Mouse (Mus musculus) embryonic facial prominence, embryonic 12.5 days (tissue): ENCODE results near the gene Myo6. TPM values are rescaled to one million over a fixed set of nuclear protein-coding genes. Genes with fewer than 3 reads are reported as not detected.

ENCODE experiments used
- ATAC-seq: fragments of 200-750 bp; cut with Nextera tagmentation; 2 replicates; pipeline ENCODE4 v1.8.0; 2017; ENCODE audit not compliant: insufficient number of reproducible peaks, insufficient read depth, low FRiP score, low TSS enrichment
- H3K27ac ChIP-seq: fragments of 300-500 bp; sonication (generic); 2 replicates; pipeline ENCODE4 v1.5.1; 2016; ENCODE audit warnings: mild to moderate bottlenecking
- H3K27me3 ChIP-seq: fragments of 300-500 bp; sonication (generic); 2 replicates; pipeline ENCODE4 v1.6.1; 2016; ENCODE audit warnings: mild to moderate bottlenecking, moderate library complexity
- H3K36me3 ChIP-seq: fragments of 300-500 bp; sonication (generic); 2 replicates; pipeline ENCODE4 v1.6.1; 2016; ENCODE audit warnings: mild to moderate bottlenecking
- H3K4me1 ChIP-seq: fragments of 300-500 bp; sonication (generic); 2 replicates; pipeline ENCODE4 v1.6.1; 2016
- H3K4me2 ChIP-seq: fragments of 300-500 bp; sonication (generic); replicated peaks from 2 replicates; pipeline ENCODE4 v1.6.1; 2016; ENCODE audit warnings: mild to moderate bottlenecking, moderate library complexity
- H3K4me3 ChIP-seq: fragments of 300-500 bp; sonication (generic); 2 replicates; pipeline ENCODE4 v1.5.1; 2016; ENCODE audit warnings: mild to moderate bottlenecking
- H3K9ac ChIP-seq: fragments of 300-500 bp; sonication (generic); 2 replicates; pipeline ENCODE4 v1.6.1; 2016; ENCODE audit warnings: mild to moderate bottlenecking, moderate library complexity
- H3K9me3 ChIP-seq: fragments of 300-500 bp; sonication (generic); 2 replicates; pipeline ENCODE4 v1.6.1; 2016; ENCODE audit warnings: mild to moderate bottlenecking, moderate library complexity
- WGBS: fragments of 180-500 bp; shearing (Covaris S2); methylation state at CpG from one replicate; pipeline ENCODE4 v1.1.7; 2016; 5-methylcytosine and 5-hydroxymethylcytosine counted together
- polyA plus RNA-seq: library from polyadenylated mRNA; unstranded; fragments of >200 nt; fragmentation: Nextera tagmentation; extraction: Ambion mirVana; gene quantifications from 2 replicates; pipeline ENCODE4 v1.2.1, GENCODE M21; 2016

Myo6 gene
- polyA plus RNA-seq, 1 experiment from 2014 or later: 15.0 TPM

- WGBS: 64% methylated on average over 12 of the region's 12 CpGs
- no peaks in the 10 kb centered on the region for H3K9me3 ChIP-seq
Observed at GRCm38 (mm10) chr9:80210096-80210495, 45.3 kb downstream of the Myo6 start.

GRCm38 (mm10) chr9:80213428-80213827 is 48.6 kb downstream of the Myo6 start:
- 68% methylated on average over 2 of the region's 2 CpGs for WGBS
- H3K27me3 ChIP-seq: no peaks in the 10 kb centered on the region
- H3K4me3 ChIP-seq: no peak overlapping the region
- no peak for ATAC-seq
- no peaks in the 10 kb centered on the region for H3K9me3 ChIP-seq
- H3K4me1 ChIP-seq: peaks cover 2% of the 10 kb centered on the region; the same call in 1 of the 2 replicates
- H3K9ac ChIP-seq: no peak overlapping the region
- H3K27ac ChIP-seq: no peak overlapping the region
- no peaks in the 10 kb centered on the region for H3K36me3 ChIP-seq
- H3K4me2 ChIP-seq: no peak overlapping the region

More at GRCm38 (mm10) chr9:80210096-80210495, 45.3 kb downstream of the Myo6 start:
- no peak for ATAC-seq
- Histone ChIP-seq H3K9ac (no peak overlapping the region), H3K4me3 (no peak overlapping the region), H3K4me1 (0 out of 2 replicates have a peak, but pooled peaks cover 2% of the 10 kb centered on the region), H3K27me3 (no peaks in the 10 kb centered on the region), H3K27ac (no peak overlapping the region), H3K36me3 (no peaks in the 10 kb centered on the region), H3K4me2 (no peak overlapping the region)

GRCm38 (mm10) chr9:80215502-80215901 is 50.7 kb downstream of the Myo6 start:
- Histone ChIP-seq H3K27ac (no peak overlapping the region), H3K4me2 (no peak overlapping the region), H3K4me1 (no peaks in the 10 kb centered on the region; the same call in 1 of the 2 replicates), H3K36me3 (no peaks in the 10 kb centered on the region), H3K4me3 (no peak overlapping the region), H3K27me3 (no peaks in the 10 kb centered on the region), H3K9me3 (no peaks in the 10 kb centered on the region), H3K9ac (no peak overlapping the region)
- ATAC-seq: no peak
- WGBS: 87% methylated on average over 5 of the region's 5 CpGs

- H3K4me2 ChIP-seq: no peak overlapping the region
- 68% methylated on average over 16 of the region's 16 CpGs for WGBS
Observed at GRCm38 (mm10) chr9:80216786-80217501, 52.1 kb downstream of the Myo6 start.

GRCm38 (mm10) chr9:80218718-80219117 is 53.9 kb downstream of the Myo6 start:
- ATAC-seq: no peak
- no peaks in the 10 kb centered on the region for H3K9me3 ChIP-seq
- no peaks in the 10 kb centered on the region; the same call in 1 of the 2 replicates for H3K4me1 ChIP-seq
- H3K27ac ChIP-seq: no peak overlapping the region
- no peaks in the 10 kb centered on the region for H3K27me3 ChIP-seq
- H3K9ac ChIP-seq: no peak overlapping the region
- no peak overlapping the region for H3K4me2 ChIP-seq
- no peaks in the 10 kb centered on the region for H3K36me3 ChIP-seq
- H3K4me3 ChIP-seq: no peak overlapping the region
- 50% methylated on average over 6 of the region's 6 CpGs for WGBS

More at GRCm38 (mm10) chr9:80216786-80217501, 52.1 kb downstream of the Myo6 start:
- Histone ChIP-seq H3K4me1 (no peaks in the 10 kb centered on the region; the same call in 1 of the 2 replicates), H3K9ac (no peak overlapping the region), H3K27me3 (no peaks in the 10 kb centered on the region), H3K36me3 (no peaks in the 10 kb centered on the region), H3K4me3 (no peak overlapping the region), H3K9me3 (no peaks in the 10 kb centered on the region), H3K27ac (no peak overlapping the region)
- ATAC-seq: no peak

GRCm38 (mm10) chr9:80223989-80224635 is 59.3 kb downstream of the Myo6 start:
- ATAC-seq: 0 out of 2 replicates have a peak, but pooled peaks have one; percentile 56
- WGBS: 67% methylated on average over 11 of the region's 11 CpGs
- Histone ChIP-seq H3K36me3 (no peaks in the 10 kb centered on the region), H3K9me3 (no peaks in the 10 kb centered on the region), H3K4me3 (no peak overlapping the region), H3K9ac (no peak overlapping the region), H3K27ac (no peak overlapping the region), H3K4me2 (no peak overlapping the region), H3K27me3 (no peaks in the 10 kb centered on the region), H3K4me1 (no peaks in the 10 kb centered on the region)

GRCm38 (mm10) chr9:80226579-80227325 is 61.9 kb downstream of the Myo6 start:
- ATAC-seq: no peak
- WGBS: 82% methylated on average over 5 of the region's 5 CpGs
- Histone ChIP-seq H3K9ac (no peak overlapping the region), H3K36me3 (no peaks in the 10 kb centered on the region), H3K9me3 (no peaks in the 10 kb centered on the region), H3K4me3 (no peak overlapping the region), H3K4me1 (no peaks in the 10 kb centered on the region), H3K27me3 (no peaks in the 10 kb centered on the region), H3K4me2 (no peak overlapping the region), H3K27ac (no peak overlapping the region)

- no peaks in the 10 kb centered on the region for H3K4me1 ChIP-seq
- no peak overlapping the region for H3K27ac ChIP-seq
- H3K27me3 ChIP-seq: no peaks in the 10 kb centered on the region
- H3K4me2 ChIP-seq: no peak overlapping the region
- H3K9me3 ChIP-seq: no peaks in the 10 kb centered on the region
- H3K36me3 ChIP-seq: no peaks in the 10 kb centered on the region
- H3K9ac ChIP-seq: no peak overlapping the region
- WGBS: 61% methylated on average over 4 of the region's 4 CpGs
- no peak overlapping the region for H3K4me3 ChIP-seq
- ATAC-seq: no peak
Observed at GRCm38 (mm10) chr9:80233831-80234455, 69.1 kb downstream of the Myo6 start.

GRCm38 (mm10) chr9:80237184-80237799 is 72.5 kb downstream of the Myo6 start:
- H3K36me3 ChIP-seq: no peaks in the 10 kb centered on the region
- H3K27ac ChIP-seq: no peak overlapping the region
- H3K27me3 ChIP-seq: no peaks in the 10 kb centered on the region
- no peak overlapping the region for H3K4me3 ChIP-seq
- 83% methylated on average over 1 of the region's 1 CpGs for WGBS
- H3K4me2 ChIP-seq: no peak overlapping the region
- no peak for ATAC-seq
- H3K9me3 ChIP-seq: no peaks in the 10 kb centered on the region
- no peak overlapping the region for H3K9ac ChIP-seq
- H3K4me1 ChIP-seq: no peaks in the 10 kb centered on the region

- no peaks in the 10 kb centered on the region for H3K27me3 ChIP-seq
- H3K4me2 ChIP-seq: no peak overlapping the region
- H3K36me3 ChIP-seq: no peaks in the 10 kb centered on the region
- ATAC-seq: no peak
- 29% methylated on average over 6 of the region's 6 CpGs for WGBS
- H3K9me3 ChIP-seq: no peaks in the 10 kb centered on the region
- no peak overlapping the region for H3K9ac ChIP-seq
- H3K4me1 ChIP-seq: no peaks in the 10 kb centered on the region
- no peak overlapping the region for H3K4me3 ChIP-seq
- H3K27ac ChIP-seq: no peak overlapping the region
Observed at GRCm38 (mm10) chr9:80241719-80242118, 76.9 kb downstream of the Myo6 start.

GRCm38 (mm10) chr9:80252146-80252545 is 87.3 kb downstream of the Myo6 start:
- WGBS: 87% methylated on average over 10 of the region's 10 CpGs
- Histone ChIP-seq H3K4me2 (no peak overlapping the region), H3K27me3 (no peaks in the 10 kb centered on the region), H3K9ac (no peak overlapping the region), H3K4me3 (no peak overlapping the region), H3K4me1 (no peaks in the 10 kb centered on the region), H3K9me3 (no peaks in the 10 kb centered on the region), H3K27ac (no peak overlapping the region), H3K36me3 (no peaks in the 10 kb centered on the region)
- no peak for ATAC-seq
